Mouse (Mus musculus) stomach, postnatal 0 days (tissue): ENCODE data around the gene Gfpt1. TPM values are rescaled to one million over a fixed set of nuclear protein-coding genes. Genes with fewer than 3 reads are reported as not detected.

Experiments used
- ATAC-seq: fragments of 200-750 bp; cut with Nextera tagmentation; 2 replicates; pipeline ENCODE4 v1.8.0; 2017; ENCODE audit not compliant: low FRiP score, low TSS enrichment
- DNase-seq: peaks from one replicate; pipeline ENCODE4 v3.0.0-alpha.2; 2016; ENCODE audit warnings: low spot score
- H3K27ac ChIP-seq: fragments of 300-500 bp; sonication (generic); replicated peaks from 2 replicates; pipeline ENCODE4 v1.5.1; 2014; ENCODE audit warnings: mild to moderate bottlenecking, control low read depth
- H3K27me3 ChIP-seq: fragments of 300-500 bp; sonication (generic); 2 replicates; pipeline ENCODE4 v1.6.1; 2014; ENCODE audit warnings: low read length; ENCODE audit not compliant: control insufficient read depth, insufficient read depth
- H3K36me3 ChIP-seq: fragments of 300-500 bp; sonication (generic); 2 replicates; pipeline ENCODE4 v1.6.1; 2014; ENCODE audit warnings: low read length, mixed read lengths; ENCODE audit not compliant: control insufficient read depth, insufficient read depth
- H3K4me1 ChIP-seq: fragments of 300-500 bp; sonication (generic); replicated peaks from 2 replicates; pipeline ENCODE4 v1.6.1; 2014; ENCODE audit warnings: antibody characterized with exemption; ENCODE audit not compliant: control insufficient read depth, insufficient read depth
- H3K4me2 ChIP-seq: fragments of 300-500 bp; sonication (generic); replicated peaks from 2 replicates; pipeline ENCODE4 v1.6.1; 2014; ENCODE audit warnings: low read depth, mild to moderate bottlenecking, control low read depth, moderate library complexity
- H3K4me3 ChIP-seq: fragments of 300-500 bp; sonication (generic); 2 replicates; pipeline ENCODE4 v1.5.1; 2014; ENCODE audit warnings: low read depth, low read length, control low read depth
- H3K9ac ChIP-seq: fragments of 300-500 bp; sonication (generic); 2 replicates; pipeline ENCODE4 v1.6.1; 2014; ENCODE audit warnings: mild to moderate bottlenecking, low read length, control low read depth, mixed read lengths
- H3K9me3 ChIP-seq: fragments of 300-500 bp; sonication (generic); 2 replicates; pipeline ENCODE4 v1.6.1; 2016; ENCODE audit warnings: low read length; ENCODE audit not compliant: control insufficient read depth
- CTCF ChIP-seq: IDR thresholded peaks from 2 replicates; pipeline ENCODE4 v1.5.1; 2016; ENCODE audit warnings: antibody characterized with exemption, low read depth, mild to moderate bottlenecking, moderate library complexity
- EP300 ChIP-seq: optimal IDR thresholded peaks from 2 replicates; pipeline ENCODE3; 2016; ENCODE audit warnings: antibody characterized with exemption
- WGBS: fragments of 180-500 bp; shearing (Covaris S2); extraction: QIAGEN DNeasy Blood & Tissue Kit; methylation state at CpG from one replicate; pipeline ENCODE4 v1.1.7; 2014; 5-methylcytosine and 5-hydroxymethylcytosine counted together
- polyA plus RNA-seq: library from polyadenylated mRNA; unstranded; fragments of >200 nt; fragmentation: Nextera tagmentation; extraction: Ambion mirVana; gene quantifications from 2 replicates; pipeline ENCODE4 v1.2.1, GENCODE M21; 2015

The Gfpt1 gene
- polyA plus RNA-seq, 1 experiment from 2014 or later, result 17.4 TPM

DNA sequence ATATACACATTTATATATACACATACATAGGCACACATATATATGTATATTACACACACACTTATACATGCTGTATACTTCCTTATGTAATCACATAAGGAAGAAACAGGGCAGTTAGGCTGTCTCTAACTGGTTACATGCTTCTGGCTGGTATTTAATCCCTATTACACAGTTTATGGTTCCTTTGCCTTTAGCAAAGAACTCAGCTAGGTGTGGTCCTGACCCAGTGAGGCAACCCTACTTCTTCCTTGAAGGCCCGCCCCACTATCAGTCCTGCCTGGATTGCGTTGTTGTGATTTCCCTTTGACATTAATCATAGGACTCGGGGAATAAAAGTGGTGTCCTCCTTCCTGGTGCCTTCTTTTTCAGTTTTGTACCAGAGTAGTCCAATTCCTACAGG, 8.3 kb upstream of the Gfpt1 start:
- DNase-seq (peak; percentile 38), ATAC-seq (peak; percentile 86)
- WGBS, result 54% methylated on average over 3 of the region's 3 CpGs
- Histone ChIP-seq H3K36me3 (no peaks in the 10 kb centered on the region; the same call in 1 of the 2 replicates), H3K4me1 (no peaks in the 10 kb centered on the region), H3K4me3 (no peak overlapping the region), H3K9ac (no peak overlapping the region), H3K4me2 (no peak overlapping the region), H3K27me3 (no peaks in the 10 kb centered on the region), H3K9me3 (no peaks in the 10 kb centered on the region), H3K27ac (no peak overlapping the region)
- TF ChIP-seq CTCF (no peak), EP300 (no peak)

- H3K27ac ChIP-seq, result no peak overlapping the region; the same call in 1 of the 2 replicates
- no peaks in the 10 kb centered on the region for H3K4me1 ChIP-seq
- H3K9ac ChIP-seq, result no peak overlapping the region
- no peak for TF ChIP-seq EP300
- no peak for TF ChIP-seq CTCF
- no peak for ATAC-seq
- WGBS, result 75% methylated on average over 10 of the region's 10 CpGs
- H3K4me3 ChIP-seq, result no peak overlapping the region
- no peak for DNase-seq
- no peaks in the 10 kb centered on the region for H3K36me3 ChIP-seq
- no peaks in the 10 kb centered on the region for H3K27me3 ChIP-seq
- no peaks in the 10 kb centered on the region for H3K9me3 ChIP-seq
- no peak overlapping the region for H3K4me2 ChIP-seq
Observed at GRCm38 (mm10) chr6:87037826-87038620, 4.6 kb upstream of the Gfpt1 start.

- WGBS, result 77% methylated on average over 8 of the region's 8 CpGs
- no peaks in the 10 kb centered on the region for H3K27me3 ChIP-seq
- no peak overlapping the region for H3K4me2 ChIP-seq
- TF ChIP-seq CTCF, result no peak
- TF ChIP-seq EP300, result no peak
- ATAC-seq, result no peak
- H3K9ac ChIP-seq, result no peak overlapping the region
- H3K4me1 ChIP-seq, result 0 out of 2 replicates have a peak, but pooled peaks cover 2% of the 10 kb centered on the region
- H3K27ac ChIP-seq, result no peak overlapping the region
- no peak for DNase-seq
- no peak overlapping the region for H3K4me3 ChIP-seq
- H3K9me3 ChIP-seq, result no peaks in the 10 kb centered on the region
- no peaks in the 10 kb centered on the region for H3K36me3 ChIP-seq
Observed at GRCm38 (mm10) chr6:87039161-87039560, 3.5 kb upstream of the Gfpt1 start.

DNA sequence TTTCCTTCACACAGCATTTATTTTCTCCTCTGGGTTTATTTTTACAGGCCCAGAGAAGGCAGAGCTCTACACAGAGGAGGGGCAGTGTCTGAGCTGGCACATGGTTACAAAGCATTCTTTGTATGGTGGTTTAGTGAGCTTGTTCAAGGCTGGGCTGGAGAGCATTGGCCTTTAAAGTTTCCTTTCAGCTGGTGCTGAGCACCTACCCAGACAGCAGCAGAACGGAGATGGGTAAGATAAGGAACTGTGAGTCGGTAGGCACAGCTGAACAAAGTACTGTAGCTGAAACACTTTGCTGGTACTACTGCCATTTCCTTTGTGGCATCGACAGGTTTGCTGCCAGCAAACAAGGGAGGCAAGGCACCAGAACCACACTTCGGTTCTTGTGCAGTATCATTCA, 1.7 kb upstream of the Gfpt1 start:
- H3K27ac ChIP-seq, result peak overlapping the region; percentile 77
- peak; percentile 26 for DNase-seq
- 59% methylated on average over 4 of the region's 4 CpGs for WGBS
- H3K4me1 ChIP-seq, result 0 out of 2 replicates have a peak, but pooled peaks cover 2% of the 10 kb centered on the region
- H3K9me3 ChIP-seq, result no peaks in the 10 kb centered on the region
- H3K4me2 ChIP-seq, result no peak overlapping the region
- TF ChIP-seq CTCF (no peak), EP300 (no peak)
- no peak for ATAC-seq
- H3K9ac ChIP-seq, result no peak overlapping the region
- no peaks in the 10 kb centered on the region for H3K27me3 ChIP-seq
- H3K4me3 ChIP-seq, result no peak overlapping the region
- no peaks in the 10 kb centered on the region for H3K36me3 ChIP-seq

GRCm38 (mm10) chr6:87041431-87041830, 1.2 kb upstream of the Gfpt1 start:
- H3K9me3 ChIP-seq, result no peaks in the 10 kb centered on the region
- H3K4me3 ChIP-seq, result no peak overlapping the region
- no peaks in the 10 kb centered on the region for H3K27me3 ChIP-seq
- no peak overlapping the region; the same call in 1 of the 2 replicates for H3K4me2 ChIP-seq
- TF ChIP-seq CTCF (no peak), EP300 (no peak)
- H3K36me3 ChIP-seq, result no peaks in the 10 kb centered on the region
- H3K4me1 ChIP-seq, result 0 out of 2 replicates have a peak, but pooled peaks cover 2% of the 10 kb centered on the region
- ATAC-seq (no peak), DNase-seq (no peak)
- H3K27ac ChIP-seq, result peak overlapping the region; percentile 77
- H3K9ac ChIP-seq, result no peak overlapping the region
- 80% methylated on average over 7 of the region's 7 CpGs for WGBS

GRCm38 (mm10) chr6:87042004-87042336, 676 bp upstream of the Gfpt1 start:
- no peak for DNase-seq
- Histone ChIP-seq H3K4me3 (peak overlapping the region; percentile 86), H3K4me2 (peak overlapping the region; percentile 78), H3K4me1 (0 out of 2 replicates have a peak, but pooled peaks cover 2% of the 10 kb centered on the region), H3K9ac (peak overlapping the region; percentile 81), H3K9me3 (no peaks in the 10 kb centered on the region), H3K27ac (peak overlapping the region; percentile 99), H3K27me3 (no peaks in the 10 kb centered on the region), H3K36me3 (no peaks in the 10 kb centered on the region)
- no peak for ATAC-seq
- TF ChIP-seq CTCF, result no peak
- TF ChIP-seq EP300, result peak; percentile 27
- under 1% methylated on average over 11 of the region's 11 CpGs for WGBS
